Mouse (Mus musculus): ENCODE measurements around the gene Otulin. TPM values are rescaled to one million over a fixed set of nuclear protein-coding genes. Genes with fewer than 3 reads are reported as not detected.

Otulin gene
- polyA plus RNA-seq, 1 experiment from 2014 or later = 32.2 TPM

DNA sequence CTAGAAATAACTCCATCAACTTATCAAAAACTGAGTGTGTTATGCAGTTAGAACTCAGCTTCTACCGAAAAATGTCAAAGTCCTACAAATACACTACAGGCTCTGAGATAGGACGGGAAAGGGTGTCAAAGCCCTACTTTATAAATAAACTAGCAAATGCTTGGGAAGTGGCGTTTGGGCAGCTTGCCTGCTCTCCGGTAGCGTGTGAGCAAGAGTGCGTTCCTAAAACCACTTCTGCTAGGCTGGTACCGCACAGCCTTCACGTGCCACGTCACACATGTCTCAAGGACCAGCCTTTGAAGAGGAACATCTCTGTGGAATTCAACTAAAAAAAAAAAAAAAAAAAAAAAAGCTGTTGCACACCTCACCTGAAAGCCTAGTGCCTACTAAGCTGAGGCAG, 127.3 kb downstream of the Otulin start:
- Histone ChIP-seq H3K36me3 (no peaks in the 10 kb centered on the region), H3K4me3 (replicated peaks) (no peak overlapping the region), H3K27me3 (no peaks in the 10 kb centered on the region), H3K4me2 (no peak overlapping the region), H3K9me3 (replicated peaks) (no peaks in the 10 kb centered on the region), H3K4me1 (peaks cover 18% of the 10 kb centered on the region), H3K9ac (no peak overlapping the region), H3K27ac (no peak overlapping the region)
- WGBS = 77% methylated on average over 9 of the region's 9 CpGs
- no peak for ATAC-seq (replicated peaks; ENCODE audit: low FRiP score)

DNA sequence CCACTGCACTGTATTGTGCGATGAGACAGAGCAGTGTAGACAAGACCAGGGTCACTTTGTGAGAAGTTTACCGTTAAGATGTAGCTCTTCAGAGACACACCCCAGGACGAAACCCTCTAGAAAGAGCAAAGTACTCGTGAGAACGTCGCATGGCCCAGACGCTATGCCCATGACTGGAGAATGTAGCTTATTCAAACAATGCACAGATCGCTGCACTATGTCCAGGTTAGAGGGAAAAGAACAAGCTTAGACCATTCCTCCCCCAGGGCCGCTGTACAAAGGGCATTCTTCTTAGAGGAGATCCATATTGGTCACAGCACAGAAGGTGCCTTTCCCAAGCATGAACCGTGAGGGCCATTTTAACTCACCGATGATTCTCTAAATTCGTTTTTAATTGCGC, 128.2 kb downstream of the Otulin start:
- Histone ChIP-seq H3K4me3 (replicated peaks) (no peak overlapping the region), H3K36me3 (no peaks in the 10 kb centered on the region), H3K4me1 (peaks cover 18% of the 10 kb centered on the region), H3K9ac (no peak overlapping the region), H3K4me2 (no peak overlapping the region), H3K27me3 (no peaks in the 10 kb centered on the region), H3K9me3 (replicated peaks) (no peaks in the 10 kb centered on the region), H3K27ac (no peak overlapping the region)
- WGBS = 85% methylated on average over 13 of the region's 13 CpGs
- no peak for ATAC-seq (replicated peaks; ENCODE audit: low FRiP score)

DNA sequence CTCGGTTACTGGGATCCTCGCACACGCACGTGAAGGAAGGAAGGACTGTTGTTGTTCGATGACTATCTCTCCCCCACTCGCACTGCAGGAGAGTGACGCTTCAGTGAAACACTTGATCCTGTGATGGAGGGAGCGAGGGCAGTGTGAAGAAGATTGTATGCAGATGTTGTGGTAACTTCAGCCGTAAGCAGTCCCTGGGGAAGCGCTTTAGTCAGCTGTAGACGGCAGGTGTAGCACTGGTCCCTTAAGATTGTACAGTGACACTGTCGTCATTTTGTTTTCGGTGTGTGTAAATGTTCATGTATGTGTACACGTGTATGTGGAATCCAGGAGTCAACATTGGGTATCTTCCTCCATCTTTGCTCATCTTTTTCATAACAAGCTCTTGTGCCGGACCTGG, 130.1 kb downstream of the Otulin start:
- no peak for ATAC-seq (replicated peaks; ENCODE audit: low FRiP score)
- H3K27me3 ChIP-seq = no peaks in the 10 kb centered on the region
- no peaks in the 10 kb centered on the region for H3K36me3 ChIP-seq
- WGBS = 81% methylated on average over 15 of the region's 15 CpGs
- H3K27ac ChIP-seq = no peak overlapping the region
- H3K9ac ChIP-seq = no peak overlapping the region
- peaks cover 15% of the 10 kb centered on the region; the same call in 1 of the 2 replicates for H3K4me1 ChIP-seq
- no peak overlapping the region for H3K4me2 ChIP-seq
- no peaks in the 10 kb centered on the region for H3K9me3 ChIP-seq (replicated peaks)
- H3K4me3 ChIP-seq (replicated peaks) = no peak overlapping the region

DNA sequence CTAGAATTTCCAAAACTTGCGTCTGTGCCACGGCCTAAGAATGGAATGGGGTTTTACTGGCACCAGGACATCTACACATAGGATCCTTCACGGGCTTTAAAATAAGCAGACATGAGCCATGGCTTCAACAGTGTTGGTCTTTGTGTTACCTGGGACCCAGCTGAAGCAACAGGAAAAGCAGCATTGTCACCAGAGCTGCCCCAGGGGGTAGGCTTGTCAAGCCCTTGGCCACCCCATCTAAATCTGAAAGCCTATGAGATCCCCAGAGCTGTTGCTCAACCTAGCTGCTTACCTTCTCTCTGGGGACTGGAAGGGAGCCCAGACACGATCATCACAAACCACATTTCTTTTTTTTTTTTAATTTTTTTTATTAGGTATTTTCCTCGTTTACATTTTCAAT, 132.4 kb downstream of the Otulin start:
- no peak for ATAC-seq (replicated peaks; ENCODE audit: low FRiP score)
- WGBS = 81% methylated on average over 5 of the region's 5 CpGs
- Histone ChIP-seq H3K4me2 (no peak overlapping the region), H3K36me3 (no peaks in the 10 kb centered on the region), H3K27ac (no peak overlapping the region), H3K27me3 (no peaks in the 10 kb centered on the region), H3K9ac (no peak overlapping the region), H3K4me3 (replicated peaks) (no peak overlapping the region), H3K4me1 (peaks cover 5% of the 10 kb centered on the region; the same call in 1 of the 2 replicates), H3K9me3 (replicated peaks) (no peaks in the 10 kb centered on the region)

DNA sequence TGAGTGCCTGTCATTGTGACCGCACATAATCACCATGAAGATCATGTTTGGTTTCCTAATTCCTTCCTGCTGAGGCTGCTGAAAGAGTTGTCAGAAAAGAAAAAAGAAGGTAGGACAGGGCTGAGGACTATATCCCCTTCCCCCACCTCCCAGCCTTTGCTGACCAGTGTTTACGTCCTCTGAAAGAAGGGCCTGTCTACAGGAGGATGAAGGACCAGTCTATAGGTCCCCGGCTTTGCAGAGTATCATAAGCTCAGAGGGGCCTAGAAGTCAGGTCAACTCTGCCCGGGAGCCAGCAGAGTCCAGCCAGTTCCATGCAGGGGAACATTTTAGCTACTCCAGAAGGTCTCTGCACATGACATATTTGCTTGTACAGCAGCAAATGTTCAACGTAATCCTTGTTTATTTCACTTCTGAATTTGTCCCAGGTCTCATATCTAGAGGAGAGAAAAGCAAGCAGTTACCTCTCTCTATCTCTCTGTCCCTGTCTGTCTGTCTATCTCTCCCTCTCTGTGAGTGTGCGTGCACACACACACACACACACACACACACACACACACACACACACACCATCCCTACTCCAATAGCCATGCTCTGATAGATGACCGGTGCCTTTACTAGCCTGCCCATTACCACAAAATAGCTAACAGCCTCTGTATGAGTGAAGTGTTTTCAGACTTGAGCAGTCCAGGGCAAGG, 133.0 kb downstream of the Otulin start:
- H3K36me3 ChIP-seq = no peaks in the 10 kb centered on the region
- H3K27ac ChIP-seq = no peak overlapping the region
- no peaks in the 10 kb centered on the region for H3K9me3 ChIP-seq (replicated peaks)
- H3K9ac ChIP-seq = no peak overlapping the region
- WGBS = 86% methylated on average over 7 of the region's 7 CpGs
- H3K4me1 ChIP-seq = peaks cover 5% of the 10 kb centered on the region; the same call in 1 of the 2 replicates
- no peak overlapping the region for H3K4me2 ChIP-seq
- H3K27me3 ChIP-seq = no peaks in the 10 kb centered on the region
- H3K4me3 ChIP-seq (replicated peaks) = no peak overlapping the region
- ATAC-seq (replicated peaks; ENCODE audit: low FRiP score) = no peak

DNA sequence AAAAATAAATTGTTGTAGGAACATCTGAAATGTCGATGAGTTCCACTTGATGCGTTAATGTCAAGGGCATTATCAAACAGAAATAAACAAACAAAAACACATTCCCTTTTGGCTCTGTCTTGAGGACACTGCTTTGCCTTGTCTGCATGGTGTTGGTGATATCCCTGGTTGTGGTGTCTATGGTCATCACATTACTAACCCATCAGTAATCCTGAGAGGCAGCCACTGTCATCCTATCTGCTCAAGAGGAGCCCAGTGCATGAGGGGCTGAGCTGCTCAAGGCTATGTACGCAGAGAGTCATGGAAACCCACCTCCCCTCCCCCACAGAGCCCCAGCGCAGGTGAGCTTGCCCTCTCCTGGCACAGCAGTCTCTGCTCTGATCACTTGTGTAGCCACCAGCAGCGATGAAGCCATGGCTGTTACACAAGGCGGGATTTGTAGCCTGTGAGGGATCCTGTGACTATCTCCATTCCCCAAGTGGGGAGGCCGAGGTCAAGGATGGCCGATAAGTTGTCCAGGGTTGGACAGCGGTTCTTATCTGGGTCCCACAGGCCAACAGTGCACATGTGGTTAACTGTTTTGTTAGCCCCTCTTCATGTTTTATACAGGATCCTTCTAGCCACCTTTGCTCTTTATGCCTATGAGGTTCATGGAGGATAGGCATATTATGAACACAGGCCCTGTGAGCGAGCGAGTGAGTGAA, 133.7 kb downstream of the Otulin start:
- Histone ChIP-seq H3K27me3 (no peaks in the 10 kb centered on the region), H3K27ac (no peak overlapping the region), H3K9me3 (replicated peaks) (no peaks in the 10 kb centered on the region), H3K9ac (no peak overlapping the region), H3K36me3 (no peaks in the 10 kb centered on the region), H3K4me1 (peaks cover 5% of the 10 kb centered on the region; the same call in 1 of the 2 replicates), H3K4me2 (no peak overlapping the region), H3K4me3 (replicated peaks) (no peak overlapping the region)
- peak; percentile 76 for ATAC-seq (replicated peaks; ENCODE audit: low FRiP score)
- 89% methylated on average over 11 of the region's 11 CpGs for WGBS

DNA sequence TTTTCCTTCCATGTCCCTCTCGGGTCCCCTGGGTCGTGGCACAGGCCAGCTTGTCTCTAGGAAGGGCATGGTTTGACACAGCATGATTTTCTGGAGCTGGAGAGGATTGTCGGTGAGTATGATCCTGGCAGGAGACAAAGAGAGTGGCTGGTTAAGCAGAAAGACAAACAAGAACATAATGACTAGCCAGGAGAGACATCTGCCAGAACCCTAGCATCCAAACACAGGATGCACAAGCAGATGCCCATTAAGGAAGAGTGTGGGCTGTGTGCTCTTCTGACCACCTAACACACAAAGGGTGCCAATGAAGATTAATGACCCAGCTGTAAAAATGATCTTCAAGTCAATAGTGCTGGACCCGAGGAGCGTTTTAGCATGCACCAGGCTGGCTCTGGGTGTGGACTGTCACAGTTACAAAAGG, 134.5 kb downstream of the Otulin start:
- H3K9ac ChIP-seq = no peak overlapping the region
- H3K4me3 ChIP-seq (replicated peaks) = no peak overlapping the region
- WGBS = 23% methylated on average over 5 of the region's 5 CpGs

DNA sequence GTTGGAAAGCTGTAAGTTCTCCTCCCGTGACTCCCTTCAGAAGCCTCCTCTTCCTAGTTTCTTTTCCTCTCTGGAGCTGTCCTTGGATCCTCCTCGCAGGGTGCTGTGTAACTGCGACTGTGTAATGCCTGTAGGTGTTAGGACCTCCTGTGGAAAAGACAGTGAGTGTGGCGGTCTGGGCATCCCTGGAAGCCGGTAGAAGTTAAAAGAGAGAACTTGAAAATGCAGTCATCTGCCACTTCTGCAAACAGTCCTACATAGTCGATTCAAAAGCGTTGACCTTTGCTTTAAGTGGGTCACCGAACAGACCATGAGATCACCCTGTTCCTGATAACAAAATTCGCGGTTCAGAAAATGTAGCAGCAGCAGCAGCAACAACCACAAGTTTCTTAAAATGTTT, 137.0 kb downstream of the Otulin start:
- no peaks in the 10 kb centered on the region for H3K9me3 ChIP-seq (replicated peaks)
- peaks cover 5% of the 10 kb centered on the region; the same call in 1 of the 2 replicates for H3K4me1 ChIP-seq
- no peak overlapping the region for H3K4me3 ChIP-seq (replicated peaks)
- no peak overlapping the region for H3K27ac ChIP-seq
- WGBS = 55% methylated on average over 10 of the region's 10 CpGs
- H3K4me2 ChIP-seq = no peak overlapping the region
- no peak overlapping the region for H3K9ac ChIP-seq
- H3K27me3 ChIP-seq = no peaks in the 10 kb centered on the region
- ATAC-seq (replicated peaks; ENCODE audit: low FRiP score) = no peak
- no peaks in the 10 kb centered on the region for H3K36me3 ChIP-seq

More for the DNA sequence above, 134.5 kb downstream of the Otulin start:
- H3K4me1 ChIP-seq = peaks cover 5% of the 10 kb centered on the region; the same call in 1 of the 2 replicates
- no peaks in the 10 kb centered on the region for H3K27me3 ChIP-seq
- H3K9me3 ChIP-seq (replicated peaks) = no peaks in the 10 kb centered on the region
- H3K4me2 ChIP-seq = no peak overlapping the region
- no peak overlapping the region for H3K27ac ChIP-seq
- H3K36me3 ChIP-seq = no peaks in the 10 kb centered on the region
- no peak for ATAC-seq (replicated peaks; ENCODE audit: low FRiP score)

DNA sequence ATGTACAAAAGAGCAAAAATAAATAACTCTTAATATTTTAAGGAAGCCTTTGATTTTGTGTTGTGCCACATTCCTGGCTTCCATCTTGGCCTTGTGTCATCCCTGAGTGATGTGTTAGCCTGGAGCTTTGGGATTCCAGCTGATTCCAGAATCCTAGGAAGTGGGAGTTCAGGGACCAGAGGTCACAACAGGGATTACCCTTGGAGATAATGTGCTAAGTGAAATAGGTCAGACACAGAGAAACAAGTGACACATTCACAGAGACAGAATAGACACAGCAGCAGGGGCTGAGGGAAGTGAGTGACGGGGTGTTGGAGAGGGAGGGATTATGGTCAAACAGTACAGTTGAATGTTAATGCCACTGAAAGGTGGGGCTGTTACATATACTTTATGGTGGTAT, 137.8 kb downstream of the Otulin start:
- Histone ChIP-seq H3K36me3 (no peaks in the 10 kb centered on the region), H3K9me3 (replicated peaks) (no peaks in the 10 kb centered on the region), H3K4me3 (replicated peaks) (no peak overlapping the region), H3K9ac (no peak overlapping the region), H3K4me2 (no peak overlapping the region), H3K27ac (no peak overlapping the region), H3K27me3 (no peaks in the 10 kb centered on the region), H3K4me1 (peaks cover 5% of the 10 kb centered on the region; the same call in 1 of the 2 replicates)
- no peak for ATAC-seq (replicated peaks; ENCODE audit: low FRiP score)
- WGBS = 89% methylated on average over 1 of the region's 1 CpGs

Small RNA genes lying within 50 kb of the gene (microRNA-seq; reads per million reads assigned to microRNA genes)
- not detected for gene Mir7117

Other genes starting within 250 kb of the Otulin start
- 8.8 and 10.5 TPM in 2 replicates for gene Ank, start 164.0 kb downstream of the Otulin start, polyA plus RNA-seq (2015; fragmentation: Nextera tagmentation; extraction: Ambion mirVana)
- 26.5 and 30.5 TPM in 2 replicates for gene Otulinl, start 50.9 kb upstream of the Otulin start, polyA plus RNA-seq (2015; fragmentation: Nextera tagmentation; extraction: Ambion mirVana)